Mouse (Mus musculus) layer of hippocampus, postnatal 36 days (tissue): ENCODE measurements around the gene Stard3nl. TPM values are rescaled to one million over a fixed set of nuclear protein-coding genes. Genes with fewer than 3 reads are reported as not detected.

Experiments used
- DNase-seq, 2 experiments: peaks; one replicate each; pipeline ENCODE4 v3.0.0; 2022
- total RNA-seq, 2 experiments: library from RNA; stranded (reverse); gene quantifications; 2 replicates each; pipeline ENCODE4 v1.2.3; 2021

The Stard3nl gene
- 10 to 100 TPM; 67.4 to 68.9 TPM for total RNA-seq

- peak; percentile 97 to 98 for DNase-seq
Observed at GRCm38 (mm10) chr13:19395688-19396354, at the start of gene Stard3nl. Gene Stard3nl (minus strand): TSS chr13:19395795.

- peak; percentile 18 to 19 for DNase-seq
Observed at GRCm38 (mm10) chr13:19438040-19438439, 42.4 kb upstream of the Stard3nl start.

- no peak for DNase-seq
Observed at GRCm38 (mm10) chr13:19429812-19430370, 34.3 kb upstream of the Stard3nl start.

- no peak for DNase-seq
Observed at GRCm38 (mm10) chr13:19428076-19428475, 32.5 kb upstream of the Stard3nl start.

GRCm38 (mm10) chr13:19424563-19424962 is 29.0 kb upstream of the Stard3nl start:
- no peak for DNase-seq

- no peak for DNase-seq
Observed at GRCm38 (mm10) chr13:19422521-19422920, 26.9 kb upstream of the Stard3nl start.

- no peak for DNase-seq
Observed at GRCm38 (mm10) chr13:19417885-19418521, 22.4 kb upstream of the Stard3nl start.

GRCm38 (mm10) chr13:19415894-19416531 is 20.4 kb upstream of the Stard3nl start:
- no peak for DNase-seq

- no peak for DNase-seq
Observed at GRCm38 (mm10) chr13:19415337-19415736, 19.7 kb upstream of the Stard3nl start.

- DNase-seq = no peak
Observed at GRCm38 (mm10) chr13:19412334-19412939, 16.8 kb upstream of the Stard3nl start.

GRCm38 (mm10) chr13:19411886-19412285 is 16.3 kb upstream of the Stard3nl start:
- DNase-seq = no peak

- DNase-seq = no peak
Observed at GRCm38 (mm10) chr13:19410694-19411093, 15.1 kb upstream of the Stard3nl start.

GRCm38 (mm10) chr13:19407953-19408352 is 12.4 kb upstream of the Stard3nl start:
- DNase-seq = no peak

GRCm38 (mm10) chr13:19404623-19405022 is 9.0 kb upstream of the Stard3nl start:
- DNase-seq = no peak

- DNase-seq = no peak
Observed at GRCm38 (mm10) chr13:19394798-19395687, 552 bp downstream of the Stard3nl start.

- DNase-seq = no peak
Observed at GRCm38 (mm10) chr13:19394171-19394570, 1.4 kb downstream of the Stard3nl start.

GRCm38 (mm10) chr13:19393731-19394130 is 1.9 kb downstream of the Stard3nl start:
- DNase-seq = no peak

- no peak for DNase-seq
Observed at GRCm38 (mm10) chr13:19391608-19392007, 4.0 kb downstream of the Stard3nl start.

- DNase-seq = no peak
Observed at GRCm38 (mm10) chr13:19390296-19390695, 5.3 kb downstream of the Stard3nl start.

- DNase-seq = no peak
Observed at GRCm38 (mm10) chr13:19389896-19390295, 5.7 kb downstream of the Stard3nl start.

GRCm38 (mm10) chr13:19389434-19389833 is 6.2 kb downstream of the Stard3nl start:
- no peak for DNase-seq

- DNase-seq = no peak
Observed at GRCm38 (mm10) chr13:19385226-19385625, 10.4 kb downstream of the Stard3nl start.
